Mouse (Mus musculus) lung, postnatal 0 days (tissue): ENCODE results near the gene Crispld2. TPM values are rescaled to one million over a fixed set of nuclear protein-coding genes. Genes with fewer than 3 reads are reported as not detected.

Experiments used
- ATAC-seq: fragments of 200-750 bp; cut with Nextera tagmentation; 2 replicates; pipeline ENCODE4 v1.8.0; 2017; ENCODE audit warnings: moderate library complexity
- DNase-seq: peaks from one replicate; pipeline ENCODE4 v3.0.0-alpha.2; 2016; ENCODE audit warnings: low spot score
- H3K27ac ChIP-seq: fragments of 300-500 bp; sonication (generic); 2 replicates; pipeline ENCODE4 v1.5.1; 2014; ENCODE audit warnings: antibody characterized with exemption, mild to moderate bottlenecking, low read length, mixed read lengths
- H3K27me3 ChIP-seq: fragments of 300-500 bp; sonication (generic); replicated peaks from 2 replicates; pipeline ENCODE4 v1.6.1; 2014; ENCODE audit warnings: low read length, mixed read lengths; ENCODE audit not compliant: insufficient read depth
- H3K36me3 ChIP-seq: fragments of 300-500 bp; sonication (generic); 2 replicates; pipeline ENCODE4 v1.6.1; 2014; ENCODE audit warnings: low read length, mixed read lengths; ENCODE audit not compliant: insufficient read depth
- H3K4me1 ChIP-seq: fragments of 300-500 bp; sonication (generic); 2 replicates; pipeline ENCODE4 v1.6.1; 2014; ENCODE audit warnings: antibody characterized with exemption, low read depth, low read length, mixed read lengths; ENCODE audit not compliant: insufficient read depth
- H3K4me2 ChIP-seq: fragments of 300-500 bp; sonication (generic); replicated peaks from 2 replicates; pipeline ENCODE4 v1.6.1; 2014; ENCODE audit warnings: low read depth, mild to moderate bottlenecking, low read length, moderate library complexity, mixed read lengths
- H3K4me3 ChIP-seq: fragments of 300-500 bp; sonication (generic); 2 replicates; pipeline ENCODE4 v1.5.1; 2014; ENCODE audit warnings: low read depth, low read length
- H3K9ac ChIP-seq: fragments of 300-500 bp; sonication (generic); replicated peaks from 2 replicates; pipeline ENCODE4 v1.6.1; 2014; ENCODE audit warnings: low read depth, mild to moderate bottlenecking
- H3K9me3 ChIP-seq: fragments of 300-500 bp; sonication (generic); 2 replicates; pipeline ENCODE4 v1.6.1; 2016; ENCODE audit warnings: low read length, mixed read lengths
- CTCF ChIP-seq: IDR thresholded peaks from 2 replicates; pipeline ENCODE4 v1.5.1; 2016; ENCODE audit warnings: antibody characterized with exemption, mild to moderate bottlenecking
- EP300 ChIP-seq: IDR thresholded peaks from 2 replicates; pipeline ENCODE4 v1.6.1; 2016; ENCODE audit warnings: antibody characterized with exemption, mild to moderate bottlenecking, control low read depth
- WGBS: fragments of 180-500 bp; shearing (Covaris S2); extraction: QIAGEN DNeasy Blood & Tissue Kit; methylation state at CpG from one replicate; pipeline ENCODE4 v1.1.7; 2014; 5-methylcytosine and 5-hydroxymethylcytosine counted together
- polyA plus RNA-seq: library from polyadenylated mRNA; unstranded; fragments of >200 nt; fragmentation: Nextera tagmentation; extraction: Ambion mirVana; gene quantifications from 2 replicates; pipeline ENCODE4 v1.2.1, GENCODE M21; 2015

Gene Crispld2
- polyA plus RNA-seq, 1 experiment from 2014 or later, result 16.8 TPM

GRCm38 (mm10) chr8:120020298-120020697 is 28.1 kb downstream of the Crispld2 start:
- Histone ChIP-seq H3K36me3 (no peaks in the 10 kb centered on the region), H3K4me3 (no peak overlapping the region), H3K27ac (no peak overlapping the region), H3K4me1 (no peaks in the 10 kb centered on the region), H3K4me2 (no peak overlapping the region), H3K9me3 (no peaks in the 10 kb centered on the region), H3K27me3 (no peaks in the 10 kb centered on the region), H3K9ac (no peak overlapping the region)
- no peak for TF ChIP-seq CTCF
- TF ChIP-seq EP300, result no peak
- DNase-seq (no peak), ATAC-seq (no peak)
- WGBS, result 70% methylated on average over 7 of the region's 7 CpGs

GRCm38 (mm10) chr8:120026199-120026598 is 34.0 kb downstream of the Crispld2 start:
- no peak overlapping the region for H3K27ac ChIP-seq
- no peak overlapping the region for H3K4me3 ChIP-seq
- H3K9me3 ChIP-seq, result no peaks in the 10 kb centered on the region
- DNase-seq (no peak), ATAC-seq (no peak)
- H3K4me1 ChIP-seq, result no peaks in the 10 kb centered on the region
- H3K36me3 ChIP-seq, result no peaks in the 10 kb centered on the region
- H3K4me2 ChIP-seq, result no peak overlapping the region
- WGBS, result 60% methylated on average over 5 of the region's 5 CpGs
- H3K27me3 ChIP-seq, result no peaks in the 10 kb centered on the region
- no peak overlapping the region for H3K9ac ChIP-seq
- TF ChIP-seq CTCF, result no peak
- no peak for TF ChIP-seq EP300

- ATAC-seq, result no peak
- Histone ChIP-seq H3K4me3 (no peak overlapping the region), H3K4me1 (no peaks in the 10 kb centered on the region), H3K36me3 (no peaks in the 10 kb centered on the region), H3K4me2 (no peak overlapping the region), H3K9ac (no peak overlapping the region), H3K27me3 (no peaks in the 10 kb centered on the region), H3K9me3 (no peaks in the 10 kb centered on the region), H3K27ac (no peak overlapping the region)
- DNase-seq, result no peak
- TF ChIP-seq CTCF (no peak), EP300 (no peak)
- 70% methylated on average over 6 of the region's 6 CpGs for whole genome bisulfite sequencing
Measured at GRCm38 (mm10) chr8:120026991-120027390, 34.8 kb downstream of the Crispld2 start.

GRCm38 (mm10) chr8:120030447-120030846 is 38.2 kb downstream of the Crispld2 start:
- DNase-seq (no peak), ATAC-seq (no peak)
- no peak overlapping the region for H3K27ac ChIP-seq
- H3K27me3 ChIP-seq, result no peaks in the 10 kb centered on the region
- no peaks in the 10 kb centered on the region for H3K36me3 ChIP-seq
- H3K4me2 ChIP-seq, result no peak overlapping the region
- no peaks in the 10 kb centered on the region for H3K9me3 ChIP-seq
- 71% methylated on average over 5 of the region's 5 CpGs for whole genome bisulfite sequencing
- H3K4me3 ChIP-seq, result no peak overlapping the region
- no peak for TF ChIP-seq CTCF
- no peak for TF ChIP-seq EP300
- H3K4me1 ChIP-seq, result no peaks in the 10 kb centered on the region
- no peak overlapping the region for H3K9ac ChIP-seq

- no peak for TF ChIP-seq CTCF
- no peak for TF ChIP-seq EP300
- H3K4me1 ChIP-seq, result no peaks in the 10 kb centered on the region; the same call in 1 of the 2 replicates
- no peak for ATAC-seq
- H3K27ac ChIP-seq, result no peak overlapping the region
- no peaks in the 10 kb centered on the region for H3K9me3 ChIP-seq
- H3K36me3 ChIP-seq, result no peaks in the 10 kb centered on the region
- no peak for DNase-seq
- H3K9ac ChIP-seq, result no peak overlapping the region
- 89% methylated on average over 5 of the region's 5 CpGs for WGBS
- no peak overlapping the region for H3K4me2 ChIP-seq
- no peaks in the 10 kb centered on the region for H3K27me3 ChIP-seq
- no peak overlapping the region for H3K4me3 ChIP-seq
Measured at GRCm38 (mm10) chr8:120032549-120033208, 40.4 kb downstream of the Crispld2 start.

GRCm38 (mm10) chr8:120034471-120034870 is 42.2 kb downstream of the Crispld2 start:
- H3K36me3 ChIP-seq, result no peaks in the 10 kb centered on the region
- ATAC-seq (peak; percentile 22), DNase-seq (peak; percentile 48)
- no peaks in the 10 kb centered on the region for H3K9me3 ChIP-seq
- H3K4me2 ChIP-seq, result no peak overlapping the region
- TF ChIP-seq CTCF, result no peak
- TF ChIP-seq EP300, result no peak
- peaks cover 3% of the 10 kb centered on the region; the same call in 1 of the 2 replicates for H3K4me1 ChIP-seq
- H3K4me3 ChIP-seq, result no peak overlapping the region
- H3K9ac ChIP-seq, result no peak overlapping the region
- 43% methylated on average over 6 of the region's 6 CpGs for WGBS
- no peaks in the 10 kb centered on the region for H3K27me3 ChIP-seq
- H3K27ac ChIP-seq, result no peak overlapping the region
